Mouse (Mus musculus) adrenal gland, adult 8-10 months (tissue): ENCODE measurements around the gene Glyctk. TPM values are rescaled to one million over a fixed set of nuclear protein-coding genes. Genes with fewer than 3 reads are reported as not detected.
A peak's percentile ranks its signal among the peaks of the same experiment; 100 is the strongest.

ENCODE experiments used
- DNase-seq: peaks from one replicate; pipeline ENCODE4 v3.0.0; 2022
- total RNA-seq, 4 experiments: library from RNA; stranded (reverse); gene quantifications; 2 replicates each; pipeline ENCODE4 v1.2.4; 2022

Gene Glyctk
- total RNA-seq: 1 to 10 TPM; 1.9 to 5.4 (median 3.0) TPM

GRCm38 (mm10) chr9:106158037-106158491 lies at the start of gene Glyctk:
Glyctk (minus strand) TSS chr9:106158138.
- DNase-seq: no peak

- DNase-seq: no peak
These were observed 48.6 kb upstream of the Glyctk start for GRCm38 (mm10) chr9:106206515-106206914.

GRCm38 (mm10) chr9:106205713-106206290 lies 47.9 kb upstream of the Glyctk start:
- DNase-seq: peak; percentile 79

GRCm38 (mm10) chr9:106203990-106204851 lies 46.3 kb upstream of the Glyctk start:
- DNase-seq: no peak

- peak; percentile 91 for DNase-seq
These were observed 45.1 kb upstream of the Glyctk start, which contains the start of gene Twf2 for GRCm38 (mm10) chr9:106202819-106203636. Twf2 (plus strand) TSS chr9:106203108.

GRCm38 (mm10) chr9:106201895-106202294 lies 44.0 kb upstream of the Glyctk start:
- DNase-seq: no peak

- no peak for DNase-seq
These were observed 41.8 kb upstream of the Glyctk start, which contains the start of gene Ppm1m for GRCm38 (mm10) chr9:106199535-106200272. Ppm1m (minus strand) TSS chr9:106199746.

- DNase-seq: no peak
These were observed 41.1 kb upstream of the Glyctk start for GRCm38 (mm10) chr9:106198962-106199458.

GRCm38 (mm10) chr9:106197732-106198131 lies 39.8 kb upstream of the Glyctk start:
- DNase-seq: no peak

GRCm38 (mm10) chr9:106197081-106197713 lies 39.3 kb upstream of the Glyctk start:
- no peak for DNase-seq

GRCm38 (mm10) chr9:106195693-106196092 lies 37.8 kb upstream of the Glyctk start:
- DNase-seq: no peak

GRCm38 (mm10) chr9:106193930-106194807 lies 36.2 kb upstream of the Glyctk start:
- no peak for DNase-seq

- DNase-seq: no peak
These were observed 35.1 kb upstream of the Glyctk start for GRCm38 (mm10) chr9:106192998-106193397.

- no peak for DNase-seq
These were observed 34.1 kb upstream of the Glyctk start for GRCm38 (mm10) chr9:106192024-106192423.

GRCm38 (mm10) chr9:106191355-106191754 lies 33.4 kb upstream of the Glyctk start:
- DNase-seq: no peak

GRCm38 (mm10) chr9:106183996-106184395 lies 26.1 kb upstream of the Glyctk start:
- no peak for DNase-seq

- no peak for DNase-seq
These were observed 24.2 kb upstream of the Glyctk start for GRCm38 (mm10) chr9:106182146-106182545.

GRCm38 (mm10) chr9:106179964-106180363 lies 22.0 kb upstream of the Glyctk start:
- DNase-seq: no peak

- no peak for DNase-seq
These were observed 21.5 kb upstream of the Glyctk start for GRCm38 (mm10) chr9:106179454-106179853.

- DNase-seq: no peak
These were observed 19.9 kb upstream of the Glyctk start for GRCm38 (mm10) chr9:106177799-106178198.
